8 mouse cellular contexts compared by ENCODE assay signal in genomic region chr9:37347184-37347987, GRCm38 (mm10). TPM values are rescaled to one million over a fixed set of nuclear protein-coding genes. Genes with fewer than 3 reads are reported as not detected.
DNase-seq lines count a peak whose midpoint lies in the region; ATAC-seq and TF ChIP-seq lines count a peak whose summit lies in the region.

No protein-coding gene starts in this region.

- ATAC-seq in lung, embryonic 15.5 days (ENCODE audit: borderline replicate concordance, extremely low read depth, low FRiP score, low TSS enrichment) = peak; percentile 9; the same call in 1 of the 2 replicates
- peak; percentile 11 for ATAC-seq in common myeloid progenitor, adult 5-6 weeks (replicated peaks; ENCODE audit: low read depth, poor library complexity, severe bottlenecking)
- 0 out of 2 replicates have a peak, but pooled peaks have one; percentile 9 for ATAC-seq in heart, postnatal 0 days (ENCODE audit: insufficient read depth, low read depth)
- peak; percentile 27 for ATAC-seq in liver, embryonic 15.5 days (ENCODE audit: insufficient read depth)

- peak overlapping the region; percentile 69 for H3K4me3 ChIP-seq in lung, embryonic 15.5 days
- H3K4me3 ChIP-seq in heart, postnatal 0 days (ENCODE audit: low read depth, low read length) = peak overlapping the region; percentile 92
- peak overlapping the region; percentile 87 for H3K4me3 ChIP-seq in liver, embryonic 15.5 days (replicated peaks)

- TF ChIP-seq CTCF in heart, postnatal 0 days (IDR thresholded peaks at IDR 0.05; ENCODE audit: low read depth) = no peak

- DNase-seq in lung, postnatal 14 days = no peak
- DNase-seq in heart, postnatal 0 days (ENCODE audit: low spot score) = no peak
- peak; percentile 34 to 39 for DNase-seq in spleen, postnatal 10 days (ENCODE audit: low spot score in 2 of 2)
- DNase-seq in gastrocnemius, postnatal 4 days (ENCODE audit: low spot score in 2 of 2) = no peak
- no peak for DNase-seq in adrenal gland, postnatal 4 days (ENCODE audit: low spot score in 2 of 2)

- H3K9ac ChIP-seq in lung, embryonic 15.5 days = peak overlapping the region; percentile 84
- H3K9ac ChIP-seq in heart, postnatal 0 days (replicated peaks; ENCODE audit: low read depth, low read length) = peak overlapping the region; percentile 90
- peak overlapping the region; percentile 94 for H3K9ac ChIP-seq in liver, embryonic 15.5 days

- peaks cover 17% of the 10 kb centered on the region; the same call in 1 of the 2 replicates for H3K4me1 ChIP-seq in lung, embryonic 15.5 days
- peaks cover 12% of the 10 kb centered on the region for H3K4me1 ChIP-seq in heart, postnatal 0 days (ENCODE audit: control insufficient read depth, insufficient read depth)
- peaks cover 7% of the 10 kb centered on the region for H3K4me1 ChIP-seq in liver, embryonic 15.5 days (replicated peaks)

- no peaks in the 10 kb centered on the region for H3K9me3 ChIP-seq in lung, embryonic 15.5 days
- no peaks in the 10 kb centered on the region for H3K9me3 ChIP-seq in heart, postnatal 0 days (replicated peaks; ENCODE audit: control insufficient read depth, low read length)
- H3K9me3 ChIP-seq in liver, embryonic 15.5 days (replicated peaks) = no peaks in the 10 kb centered on the region

- no peak for TF ChIP-seq EP300 in heart, postnatal 0 days (IDR thresholded peaks at IDR 0.05; ENCODE audit: low read depth)

- no peaks in the 10 kb centered on the region for H3K27me3 ChIP-seq in lung, embryonic 15.5 days
- H3K27me3 ChIP-seq in heart, postnatal 0 days (ENCODE audit: control insufficient read depth, insufficient read depth, low read length) = no peaks in the 10 kb centered on the region
- no peaks in the 10 kb centered on the region for H3K27me3 ChIP-seq in liver, embryonic 15.5 days

- WGBS in lung, embryonic 15.5 days = 13% methylated on average over 12 of the region's 12 CpGs
- WGBS in heart, postnatal 0 days = 23% methylated on average over 12 of the region's 12 CpGs
- 5% methylated on average over 12 of the region's 12 CpGs for WGBS in liver, embryonic 15.5 days (ENCODE audit: insufficient replicate concordance)

- H3K4me2 ChIP-seq in lung, embryonic 15.5 days = peak overlapping the region; percentile 87
- peak overlapping the region; percentile 97 for H3K4me2 ChIP-seq in heart, postnatal 0 days (ENCODE audit: low read depth, low read length)
- H3K4me2 ChIP-seq in liver, embryonic 15.5 days = peak overlapping the region; percentile 86

- H3K36me3 ChIP-seq in lung, embryonic 15.5 days = 0 out of 2 replicates have a peak, but pooled peaks cover 4% of the 10 kb centered on the region
- H3K36me3 ChIP-seq in heart, postnatal 0 days (replicated peaks; ENCODE audit: control insufficient read depth, insufficient read depth, low read length) = 0 out of 2 replicates have a peak, but pooled peaks cover 3% of the 10 kb centered on the region
- peaks cover 7% of the 10 kb centered on the region; the same call in 1 of the 2 replicates for H3K36me3 ChIP-seq in liver, embryonic 15.5 days (replicated peaks)

- H3K27ac ChIP-seq in lung, embryonic 15.5 days = peak overlapping the region; percentile 96
- peak overlapping the region; percentile 89 for H3K27ac ChIP-seq in heart, postnatal 0 days (ENCODE audit: low read depth)
- H3K27ac ChIP-seq in liver, embryonic 15.5 days (replicated peaks) = peak overlapping the region; percentile 94

RNA-seq across cellular contexts. Expression of gene Ccdc15, which starts 0.8 kb away (rescaled TPM):
- 9.0 and 9.3 TPM in 2 replicates for polyA plus RNA-seq in lung, embryonic 15.5 days (2015; fragmentation: Nextera tagmentation; extraction: Ambion mirVana)
- total RNA-seq in common myeloid progenitor, adult 5-6 weeks (2017) = 18.6 and 24.2 TPM in 2 replicates
- total RNA-seq in heart, postnatal 0 days (2014; rRNA removed; ENCODE audit: low replicate concordance) = 0.99 and 4.4 TPM in 2 replicates
- 2.5 and 2.7 TPM in 2 replicates for polyA plus RNA-seq in heart, postnatal 0 days (2015; fragmentation: Nextera tagmentation; extraction: Ambion mirVana)
- polyA plus RNA-seq in liver, embryonic 15.5 days (2015; fragmentation: Nextera tagmentation; extraction: Ambion mirVana) = 3.4 and 4.3 TPM in 2 replicates
- 1 to 10 TPM; 3.7 to 4.2 TPM for total RNA-seq in gastrocnemius, postnatal 4 days (2021)
- 1 to 10 TPM; 6.0 TPM for total RNA-seq in adrenal gland, postnatal 4 days (2021)

RNA-seq across cellular contexts. Expression of gene Hepacam, which starts 19.8 kb away (rescaled TPM):
- 0.11 and 0.14 TPM in 2 replicates for polyA plus RNA-seq in lung, embryonic 15.5 days (2015; fragmentation: Nextera tagmentation; extraction: Ambion mirVana)
- not detected in 2 replicates for total RNA-seq in common myeloid progenitor, adult 5-6 weeks (2017)
- 0.04 TPM in 1 of 2 replicates, not detected in the other for total RNA-seq in heart, postnatal 0 days (2014; rRNA removed; ENCODE audit: low replicate concordance)
- polyA plus RNA-seq in heart, postnatal 0 days (2015; fragmentation: Nextera tagmentation; extraction: Ambion mirVana) = 0.03 and 0.10 TPM in 2 replicates
- not detected in 2 replicates for polyA plus RNA-seq in liver, embryonic 15.5 days (2015; fragmentation: Nextera tagmentation; extraction: Ambion mirVana)
- total RNA-seq in gastrocnemius, postnatal 4 days (2021) = under 1 TPM; 0.41 to 0.59 TPM
- under 1 TPM; 0.31 to 0.45 TPM for total RNA-seq in adrenal gland, postnatal 4 days (2021)

RNA-seq across cellular contexts. Expression of gene Robo4, which starts 54.3 kb away (rescaled TPM):
- polyA plus RNA-seq in lung, embryonic 15.5 days (2015; fragmentation: Nextera tagmentation; extraction: Ambion mirVana) = 20.6 and 23.7 TPM in 2 replicates
- total RNA-seq in common myeloid progenitor, adult 5-6 weeks (2017) = 1.3 and 1.4 TPM in 2 replicates
- 29.5 and 44.2 TPM in 2 replicates for total RNA-seq in heart, postnatal 0 days (2014; rRNA removed; ENCODE audit: low replicate concordance)
- polyA plus RNA-seq in heart, postnatal 0 days (2015; fragmentation: Nextera tagmentation; extraction: Ambion mirVana) = 10.2 and 12.4 TPM in 2 replicates
- 2.2 and 3.1 TPM in 2 replicates for polyA plus RNA-seq in liver, embryonic 15.5 days (2015; fragmentation: Nextera tagmentation; extraction: Ambion mirVana)
- total RNA-seq in gastrocnemius, postnatal 4 days (2021) = 10 to 100 TPM; 23.6 to 27.2 TPM
- 10 to 100 TPM; 31.3 to 32.9 TPM for total RNA-seq in adrenal gland, postnatal 4 days (2021)

Comparison
In these comparisons a context has a peak if more than half of its experiments do, and no peak if none do; other contexts are left out.
1. DNase-seq: peak in spleen, postnatal 10 days (2 of 2); none in lung, postnatal 14 days (single experiment), heart, postnatal 0 days (single experiment), gastrocnemius, postnatal 4 days (0 of 2) and adrenal gland, postnatal 4 days (0 of 2).
2. RNA of gene Robo4, which starts 54.3 kb away (total RNA-seq): 29.5 to 44.2 TPM in heart, postnatal 0 days, 31.3 to 32.9 TPM in adrenal gland, postnatal 4 days and 23.6 to 27.2 TPM in gastrocnemius, postnatal 4 days; 1.3 to 1.4 TPM in common myeloid progenitor, adult 5-6 weeks; every median in the first group is over 10 times any median in the second.
3. Peak in every context shown above with its lines, with median percentiles within 50 percentile points of each other: ATAC-seq, H3K27ac ChIP-seq, H3K4me2 ChIP-seq, H3K4me3 ChIP-seq and H3K9ac ChIP-seq.